ENCODE assay signal across 7 mouse cellular contexts in the genomic region with DNA sequence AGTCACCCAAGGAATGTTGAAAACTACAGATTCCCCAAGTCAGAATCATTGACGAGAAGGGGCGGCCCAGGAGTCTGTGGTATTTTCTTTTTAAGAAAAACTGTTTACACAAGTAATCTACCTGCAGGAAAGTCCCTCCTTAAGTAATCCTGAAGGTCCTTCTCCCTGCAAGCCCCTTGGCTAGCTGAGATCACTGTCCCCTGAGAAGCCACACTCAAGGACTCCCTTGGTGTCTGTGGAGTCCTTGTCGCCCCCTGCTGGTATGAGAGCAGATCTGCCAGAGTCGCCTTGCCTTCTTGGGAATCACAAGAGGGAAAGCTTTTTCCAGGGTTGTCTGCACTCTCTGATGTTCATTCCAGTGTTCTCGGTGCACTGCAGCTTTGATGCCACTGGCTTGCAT. TPM values are rescaled to one million over a fixed set of nuclear protein-coding genes. Genes with fewer than 3 reads are reported as not detected.
A peak's percentile ranks its signal among the peaks of the same experiment; 100 is the strongest.
DNase-seq lines count a peak whose midpoint lies in the region; ATAC-seq lines count a peak whose summit lies in the region.

No protein-coding gene starts in this region.

- DNase-seq in CD4-positive helper T cell, adult 2 months (ENCODE audit: low read depth, low spot score) = peak; percentile 25
- DNase-seq in NIH3T3 (ENCODE audit: low read depth) = peak; percentile 88
- peak; percentile 80 to 89 for DNase-seq in heart, postnatal 10 days
- DNase-seq in layer of hippocampus, adult 9-11 months = peak; percentile 26
- peak; percentile 76 for DNase-seq in lung, postnatal 25 days (ENCODE audit: low spot score)
- peak; percentile 43 for DNase-seq in right cerebral cortex, postnatal 25 days

- peak; percentile 67 for ATAC-seq in common myeloid progenitor, adult 5-6 weeks (replicated peaks; ENCODE audit: low read depth, poor library complexity, severe bottlenecking)

- intact Hi-C loops in heart, postnatal 10 days (cut with DNase I) = loop anchor here (1.0 to 2.0 kb wide), 3 partner anchors 30 to 121 kb away; no protein-coding TSS in a partner anchor

RNA-seq across cellular contexts. Expression of a gene that starts 45.7 kb away (rescaled TPM):
- 228 and 241 TPM in 2 replicates for total RNA-seq in common myeloid progenitor, adult 5-6 weeks (2017)
- total RNA-seq in heart, postnatal 10 days (2021) = 10 to 100 TPM; 40.3 to 40.8 TPM

Comparison
In these comparisons a context has a peak if more than half of its experiments do, and no peak if none do; other contexts are left out.
1. Peak in every context shown above with its lines: DNase-seq and ATAC-seq.
2. DNase-seq: peak in every context shown above with its lines; median percentile 88 in NIH3T3; 84 in heart, postnatal 10 days; 76 in lung, postnatal 25 days; 43 in right cerebral cortex, postnatal 25 days; 26 in layer of hippocampus, adult 9-11 months; 25 in CD4-positive helper T cell, adult 2 months.